ENCODE assay signal across 31 mouse cellular contexts in genomic region chr1:190697576-190697975, GRCm38 (mm10).
DNase-seq lines count a peak whose midpoint lies in the region; ATAC-seq and TF ChIP-seq lines count a peak whose summit lies in the region.
"Had no signal": no experiment of that assay in that cellular context is flagged by ENCODE, and none has a peak within 500 bp of the region (broad histone marks: within the 10 kb centered on the region; RNA-seq: fewer than 3 reads in every experiment).

No protein-coding gene starts in this region.

- peak overlapping the region; percentile 64 for H3K27ac ChIP-seq in layer of hippocampus, adult 2 months
- H3K27ac ChIP-seq: forebrain, embryonic 15.5 days; heart, embryonic 13.5 days; hindbrain, embryonic 10.5 days; hindbrain, embryonic 15.5 days; kidney, embryonic 15.5 days; liver, embryonic 12.5 days; macrophage had no signal

- no peak for ATAC-seq in megakaryocyte-erythroid progenitor cell, adult 5-6 weeks (replicated peaks; ENCODE audit: low FRiP score, low TSS enrichment, poor library complexity, severe bottlenecking)
- ATAC-seq: CD4-positive, CD25-positive, alpha-beta regulatory T cell, adult 4 months; forebrain, embryonic 15.5 days; inflammation-experienced regulatory T-cells, adult 6 months; liver, embryonic 12.5 days; liver, postnatal 0 days; lung, postnatal 0 days; midbrain, embryonic 16.5 days had no signal

- DNase-seq in layer of hippocampus, adult 2 months (ENCODE audit: low spot score in 2 of 2), result no peak
- no peak for DNase-seq in layer of hippocampus, adult 11-12 months (ENCODE audit: low spot score)
- DNase-seq in R1 (ENCODE audit: low read depth, low spot score), result peak; percentile 61
- peak; percentile 23 for DNase-seq in embryo, embryonic 10.5 days (ENCODE audit: low spot score)
- peak; percentile 20 for DNase-seq in yolk sac, embryonic 10.5 days (ENCODE audit: low spot score)
- DNase-seq in cerebellum, adult 9-11 months, result no peak
- DNase-seq: adrenal gland, postnatal 14 days; cerebellum, adult 11-12 months; cerebellum, postnatal 14 days; gastrocnemius, postnatal 10 days; heart, postnatal 10 days; kidney, adult 11 months; kidney, postnatal 36 days; layer of hippocampus, postnatal 36 days; left cerebral cortex, postnatal 4 days; liver, postnatal 0 days; right cerebral cortex, postnatal 4 days; thymus, adult 2 months; thymus, postnatal 36 days had no signal

- H3K4me3 ChIP-seq in layer of hippocampus, adult 2 months, result no peak overlapping the region
- H3K4me3 ChIP-seq: forebrain, embryonic 15.5 days; heart, embryonic 13.5 days; hindbrain, embryonic 10.5 days; hindbrain, embryonic 15.5 days; kidney, embryonic 15.5 days; liver, embryonic 12.5 days had no signal

- no peak for TF ChIP-seq CTCF in layer of hippocampus, adult 2 months (conservative IDR thresholded peaks at IDR 0.05)

Comparison
In these comparisons a context has a peak if more than half of its experiments do, and no peak if none do; other contexts are left out.
1. DNase-seq: peak in R1 (single experiment), embryo, embryonic 10.5 days (single experiment) and yolk sac, embryonic 10.5 days (single experiment); none in layer of hippocampus, adult 2 months (0 of 2), layer of hippocampus, adult 11-12 months (single experiment) and cerebellum, adult 9-11 months (single experiment).